Mouse (Mus musculus): ENCODE data around the gene Gm40460.
A peak's percentile ranks its signal among the peaks of the same experiment; 100 is the strongest.
"Not testable (repeated sequence)": the region's sequence is repeated elsewhere in the genome, so short reads cannot be mapped to it uniquely, and the experiment has no call there.

The Gm40460 gene

GRCm38 (mm10) chr7:142240978-142241377 lies at the start of gene Gm40460:
Gene Gm40460 (minus strand): TSS chr7:142241078.
- DNase-seq (ENCODE audit: low spot score) = no peak

- DNase-seq (ENCODE audit: low spot score) = not testable (repeated sequence)
These were observed 45.2 kb upstream of the Gm40460 start for GRCm38 (mm10) chr7:142285910-142286612.

- no peak for DNase-seq (ENCODE audit: low spot score)
These were observed 44.4 kb upstream of the Gm40460 start for GRCm38 (mm10) chr7:142285130-142285835.

- peak; percentile 82 for DNase-seq (ENCODE audit: low spot score)
These were observed 43.8 kb upstream of the Gm40460 start for GRCm38 (mm10) chr7:142284615-142285080.

GRCm38 (mm10) chr7:142284023-142284591 lies 43.2 kb upstream of the Gm40460 start:
- peak; percentile 36 for DNase-seq (ENCODE audit: low spot score)

GRCm38 (mm10) chr7:142282847-142283246 lies 42.0 kb upstream of the Gm40460 start:
- DNase-seq (ENCODE audit: low spot score) = not testable (repeated sequence)

GRCm38 (mm10) chr7:142279291-142279690 lies 38.4 kb upstream of the Gm40460 start:
- DNase-seq (ENCODE audit: low spot score) = not testable (repeated sequence)

GRCm38 (mm10) chr7:142278183-142278582 lies 37.3 kb upstream of the Gm40460 start:
- not testable (repeated sequence) for DNase-seq (ENCODE audit: low spot score)

- not testable (repeated sequence) for DNase-seq (ENCODE audit: low spot score)
These were observed 33.4 kb upstream of the Gm40460 start, which contains the start of gene Gm4559 for GRCm38 (mm10) chr7:142274263-142274662. Gene Gm4559 (minus strand): TSS chr7:142274363.

- DNase-seq (ENCODE audit: low spot score) = not testable (repeated sequence)
These were observed 17.4 kb upstream of the Gm40460 start, which contains the start of gene Gm2431 for GRCm38 (mm10) chr7:142258254-142258653. Gene Gm2431 (minus strand): TSS chr7:142258354.

- no peak for DNase-seq (ENCODE audit: low spot score)
These were observed 14.6 kb upstream of the Gm40460 start for GRCm38 (mm10) chr7:142255517-142255916.

- no peak for DNase-seq (ENCODE audit: low spot score)
These were observed 8.9 kb upstream of the Gm40460 start for GRCm38 (mm10) chr7:142249824-142250223.

GRCm38 (mm10) chr7:142231540-142231939 lies 9.3 kb downstream of the Gm40460 start:
- no peak for DNase-seq (ENCODE audit: low spot score)

- DNase-seq (ENCODE audit: low spot score) = not testable (repeated sequence)
These were observed 11.0 kb downstream of the Gm40460 start, which contains the start of gene Krtap5-5 for GRCm38 (mm10) chr7:142229871-142230270. Gene Krtap5-5 (minus strand): TSS chr7:142229971.

- no peak for DNase-seq (ENCODE audit: low spot score)
These were observed 16.4 kb downstream of the Gm40460 start for GRCm38 (mm10) chr7:142224518-142224917.

GRCm38 (mm10) chr7:142212136-142212535 lies 28.7 kb downstream of the Gm40460 start:
- DNase-seq (ENCODE audit: low spot score) = not testable (repeated sequence)

GRCm38 (mm10) chr7:142211559-142211958 lies 29.3 kb downstream of the Gm40460 start, which contains the start of gene Gm7579:
Gene Gm7579 (plus strand): TSS chr7:142211859.
- DNase-seq (ENCODE audit: low spot score) = no peak

GRCm38 (mm10) chr7:142206891-142207290 lies 34.0 kb downstream of the Gm40460 start:
- DNase-seq (ENCODE audit: low spot score) = not testable (repeated sequence)

- DNase-seq (ENCODE audit: low spot score) = no peak
These were observed 35.4 kb downstream of the Gm40460 start for GRCm38 (mm10) chr7:142205488-142205887.

- DNase-seq (ENCODE audit: low spot score) = no peak
These were observed 39.8 kb downstream of the Gm40460 start, which contains the start of gene Krtap5-3 for GRCm38 (mm10) chr7:142201064-142201463. Gene Krtap5-3 (plus strand): TSS chr7:142201364.

GRCm38 (mm10) chr7:142198748-142199147 lies 42.1 kb downstream of the Gm40460 start:
- no peak for DNase-seq (ENCODE audit: low spot score)
